29 mouse cellular contexts compared by ENCODE assay signal in the genomic region with DNA sequence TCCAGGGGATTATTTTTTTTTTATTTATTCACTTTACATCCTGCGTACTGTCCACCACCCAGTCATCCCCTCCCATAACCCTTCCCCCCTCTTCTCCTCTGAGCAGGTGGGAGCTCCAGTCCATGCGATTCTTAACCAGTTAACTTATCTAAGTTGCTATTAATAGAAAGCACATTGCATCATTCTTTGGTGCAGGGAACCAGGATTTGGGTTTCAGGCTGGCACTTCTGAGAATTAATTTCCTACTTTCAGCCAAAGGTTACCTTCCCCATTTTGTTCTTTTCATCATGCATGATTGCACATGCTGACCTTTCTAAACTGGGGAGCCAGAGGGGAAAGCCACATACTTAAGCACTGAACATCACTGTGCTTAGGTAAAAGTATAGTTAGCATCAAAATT. TPM values are rescaled to one million over a fixed set of nuclear protein-coding genes. Genes with fewer than 3 reads are reported as not detected.
DNase-seq lines count a peak whose midpoint lies in the region; ATAC-seq and TF ChIP-seq lines count a peak whose summit lies in the region.
"Had no signal": no experiment of that assay in that cellular context is flagged by ENCODE, and none has a peak within 500 bp of the region (broad histone marks: within the 10 kb centered on the region; RNA-seq: fewer than 3 reads in every experiment).

No protein-coding gene starts in this region.

- peaks cover 0 to 24% of the 10 kb centered on the region in 2 experiments; a peak in 2 of 4 replicates for H3K36me3 ChIP-seq in MEL (ENCODE audit: control insufficient read depth in 1 of 2, insufficient read depth in 2 of 2, low read length in 2 of 2)
- no peaks in the 10 kb centered on the region for H3K36me3 ChIP-seq in lung, postnatal 0 days (ENCODE audit: insufficient read depth, low read length)
- H3K36me3 ChIP-seq: embryonic facial prominence, embryonic 13.5 days; forebrain, embryonic 12.5 days; heart, embryonic 13.5 days; hindbrain, embryonic 12.5 days had no signal

- peak; percentile 51 for DNase-seq in heart, adult 11 months
- DNase-seq in heart, postnatal 36 days: no peak
- peak; percentile 62 for DNase-seq in 416B (ENCODE audit: low read depth)
- DNase-seq in MEL (ENCODE audit: low read depth, low spot score): peak; percentile 54
- no peak for DNase-seq in embryo, embryonic 10.5 days (ENCODE audit: low spot score)
- no peak for DNase-seq in lung, postnatal 0 days (ENCODE audit: low spot score)
- DNase-seq in adrenal gland, adult (ENCODE audit: inconsistent age in 2 of 2, low spot score in 1 of 2): no peak
- DNase-seq: adrenal gland, adult 2 months; adrenal gland, postnatal 36 days; cerebellum, adult 11 months; cerebellum, adult 8-10 months; cerebellum, postnatal 14 days; gastrocnemius, postnatal 10 days; heart, postnatal 4 days had no signal

- TF ChIP-seq POLR2A in MEL (IDR thresholded peaks at IDR 0.05; ENCODE audit: control insufficient read depth in 1 of 2, insufficient read depth in 1 of 2, low read depth in 1 of 2, low read length in 2 of 2, poor library complexity in 1 of 2): no peak

- H3K27ac ChIP-seq in MEL (ENCODE audit: control insufficient read depth, low read depth, low read length): peak overlapping the region; percentile 13
- H3K27ac ChIP-seq in lung, postnatal 0 days (ENCODE audit: low read length): no peak overlapping the region
- H3K27ac ChIP-seq: embryonic facial prominence, embryonic 13.5 days; forebrain, embryonic 12.5 days; heart, embryonic 13.5 days; hindbrain, embryonic 12.5 days had no signal

- 52% methylated on average over 2 of the region's 2 CpGs for WGBS in lung, postnatal 0 days

- intact Hi-C loops in heart, postnatal 36 days (cut with DNase I): no loop called here

- H3K9me3 ChIP-seq in MEL (replicated peaks; ENCODE audit: insufficient read depth, low read length): no peaks in the 10 kb centered on the region
- H3K9me3 ChIP-seq in lung, postnatal 0 days (ENCODE audit: low read length): no peaks in the 10 kb centered on the region
- H3K9me3 ChIP-seq: embryonic facial prominence, embryonic 13.5 days; forebrain, embryonic 12.5 days; heart, embryonic 13.5 days; hindbrain, embryonic 12.5 days had no signal

- no peaks in the 10 kb centered on the region for H3K27me3 ChIP-seq in MEL (ENCODE audit: control insufficient read depth in 1 of 2, insufficient read depth in 2 of 2, low read length in 2 of 2)
- no peaks in the 10 kb centered on the region for H3K27me3 ChIP-seq in lung, postnatal 0 days (replicated peaks; ENCODE audit: insufficient read depth, low read length)
- H3K27me3 ChIP-seq: embryonic facial prominence, embryonic 13.5 days; forebrain, embryonic 12.5 days; heart, embryonic 13.5 days; hindbrain, embryonic 12.5 days had no signal

- no peak for TF ChIP-seq RAD21 in MEL (IDR thresholded peaks at IDR 0.05; ENCODE audit: low read depth, low read length)

- TF ChIP-seq EP300 in MEL (IDR thresholded peaks at IDR 0.05; ENCODE audit: low read depth in 1 of 2, low read length in 2 of 2): peak in 1 of 2 experiments; percentile 73; a peak in 2 of 4 replicates
- no peak for TF ChIP-seq EP300 in lung, postnatal 0 days (IDR thresholded peaks at IDR 0.05)

- TF ChIP-seq CTCF in MEL (IDR thresholded peaks at IDR 0.05 in 2 of 3, conservative IDR thresholded peaks at IDR 0.05 in 1 of 3; ENCODE audit: control insufficient read depth in 1 of 3, insufficient read depth in 1 of 3, low read depth in 2 of 3, low read length in 3 of 3, poor library complexity in 1 of 3, severe bottlenecking in 1 of 3): no peak
- no peak for TF ChIP-seq CTCF in lung, postnatal 0 days (IDR thresholded peaks at IDR 0.05)

- H3K4me1 ChIP-seq in MEL (ENCODE audit: control insufficient read depth in 1 of 2, insufficient read depth in 2 of 2, low read length in 2 of 2): peaks cover 19 to 20% of the 10 kb centered on the region in 2 experiments
- H3K4me1 ChIP-seq in lung, postnatal 0 days (ENCODE audit: insufficient read depth, low read depth, low read length): no peaks in the 10 kb centered on the region
- H3K4me1 ChIP-seq: embryonic facial prominence, embryonic 13.5 days; forebrain, embryonic 12.5 days; heart, embryonic 13.5 days; hindbrain, embryonic 12.5 days had no signal

- H3K4me2 ChIP-seq in lung, postnatal 0 days (replicated peaks; ENCODE audit: low read depth, low read length): no peak overlapping the region
- H3K4me2 ChIP-seq: embryonic facial prominence, embryonic 13.5 days; forebrain, embryonic 12.5 days; heart, embryonic 13.5 days; hindbrain, embryonic 12.5 days had no signal

- no peak overlapping the region for H3K4me3 ChIP-seq in MEL (ENCODE audit: control insufficient read depth in 1 of 2, insufficient read depth in 1 of 2, low read depth in 2 of 2, low read length in 2 of 2)
- no peak overlapping the region for H3K4me3 ChIP-seq in lung, postnatal 0 days (ENCODE audit: low read depth, low read length)
- H3K4me3 ChIP-seq: embryonic facial prominence, embryonic 13.5 days; forebrain, embryonic 12.5 days; heart, embryonic 13.5 days; hindbrain, embryonic 12.5 days had no signal

- peak; percentile 78 for ATAC-seq in megakaryocyte progenitor cell, adult 5-6 weeks (replicated peaks; ENCODE audit: poor library complexity)
- ATAC-seq in lung, postnatal 0 days: no peak
- ATAC-seq: activated CD4-positive, CD25-positive, alpha-beta regulatory T cell, adult 4 months; forebrain, embryonic 16.5 days; hindbrain, embryonic 16.5 days; inflammation-experienced regulatory T-cells, adult 6 months; Patski had no signal

- H3K79me2 ChIP-seq in MEL (ENCODE audit: control insufficient read depth, insufficient read depth, low read length, poor library complexity): no peaks in the 10 kb centered on the region

- no peak overlapping the region for H3K9ac ChIP-seq in MEL (ENCODE audit: control insufficient read depth, low read depth, low read length, poor library complexity, severe bottlenecking)
- no peak overlapping the region for H3K9ac ChIP-seq in lung, postnatal 0 days (replicated peaks; ENCODE audit: low read depth)
- H3K9ac ChIP-seq: embryonic facial prominence, embryonic 13.5 days; forebrain, embryonic 12.5 days; heart, embryonic 13.5 days; hindbrain, embryonic 12.5 days had no signal

TF ChIP-seq in MEL, 35 proteins besides CTCF, POLR2A, EP300 and RAD21:
- TF ChIP-seq TBP (IDR thresholded peaks at IDR 0.05; ENCODE audit: low read depth, low read length) (0 out of 2 replicates have a peak, but pooled peaks have one; percentile 22), SIN3A (IDR thresholded peaks at IDR 0.05; ENCODE audit: low read length) (0 out of 2 replicates have a peak, but pooled peaks have one; percentile 50), NELFE (IDR thresholded peaks at IDR 0.05; ENCODE audit: low read depth, low read length) (no peak), GATA1 (IDR thresholded peaks at IDR 0.05; ENCODE audit: low read depth, low read length) (peak; percentile 51; the same call in 1 of the 2 replicates), ELF1 (IDR thresholded peaks at IDR 0.05; ENCODE audit: low read depth, low read length) (no peak), ZNF384 (IDR thresholded peaks at IDR 0.05; ENCODE audit: low read depth, low read length) (0 out of 2 replicates have a peak, but pooled peaks have one; percentile 2), ETS1 (IDR thresholded peaks at IDR 0.05; ENCODE audit: low read depth, low read length) (peak; percentile 79), MEF2A (IDR thresholded peaks at IDR 0.05; ENCODE audit: extremely low read depth, insufficient replicate concordance, low read depth, low read length, poor library complexity, severe bottlenecking) (peak; percentile 97; the same call in 1 of the 2 replicates), POLR2AphosphoS5 (IDR thresholded peaks at IDR 0.05; ENCODE audit: borderline replicate concordance, low read depth, low read length) (no peak)

RNA-seq across cellular contexts. Expression of a gene that starts 40.3 kb away (rescaled TPM):
- not detected for total RNA-seq in heart, postnatal 36 days (2021)
- not detected in 2 replicates for total RNA-seq in MEL (2012; rRNA removed)
- polyA plus RNA-seq in MEL (2012; ENCODE audit: insufficient read depth in 1 of 2, insufficient read length in 2 of 2, low read depth in 1 of 2, low replicate concordance in 2 of 2, missing spikeins in 1 of 2): not detected
- total RNA-seq in megakaryocyte progenitor cell, adult 5-6 weeks (2015): not detected in 2 replicates
- total RNA-seq in megakaryocyte progenitor cell, adult 5-6 weeks (2017): not detected in 2 replicates
- polyA plus RNA-seq in lung, postnatal 0 days (2015; fragmentation: Nextera tagmentation; extraction: Ambion mirVana): not detected in 2 replicates
- total RNA-seq: adrenal gland, adult 2 months; adrenal gland, postnatal 36 days; ES-E14; gastrocnemius, postnatal 10 days; heart, postnatal 4 days had no signal
- polyA plus RNA-seq: activated CD4-positive, CD25-positive, alpha-beta regulatory T cell, adult 4 months; adrenal gland, adult 2 months; cortical plate, adult 2 months; embryonic facial prominence, embryonic 13.5 days; forebrain, embryonic 12.5 days; forebrain, embryonic 16.5 days; frontal cortex, adult 2 months; gonadal fat pad, adult 2 months; heart, embryonic 13.5 days; heart, postnatal 0 days; hindbrain, embryonic 12.5 days; hindbrain, embryonic 16.5 days; inflammation-experienced regulatory T-cells, adult 6 months; Patski had no signal

Comparison
In these comparisons a context has a peak if more than half of its experiments do, and no peak if none do; other contexts are left out.
1. DNase-seq: peak in heart, adult 11 months (single experiment), 416B (single experiment) and MEL (single experiment); none in heart, postnatal 36 days (0 of 2), embryo, embryonic 10.5 days (single experiment), lung, postnatal 0 days (single experiment) and adrenal gland, adult (0 of 2).